Mouse (Mus musculus): ENCODE data around the gene Tcf25.

GRCm38 (mm10) chr8:123411246-123411645 lies 37.7 kb downstream of the Tcf25 start, which contains the start of gene Tubb3:
- TF ChIP-seq CTCF (IDR thresholded peaks at IDR 0.05; ENCODE audit: low read depth, low read length) (no peak), EP300 (IDR thresholded peaks at IDR 0.05; ENCODE audit: insufficient read depth, low read depth, low read length) (0 out of 2 replicates have a peak, but pooled peaks have one; percentile 19), POLR2A (IDR thresholded peaks at IDR 0.05; ENCODE audit: insufficient read depth, low read length) (peak; percentile 57)
